Mouse (Mus musculus): ENCODE results near the gene Abcc8. TPM values are rescaled to one million over a fixed set of nuclear protein-coding genes. Genes with fewer than 3 reads are reported as not detected.
A peak's percentile ranks its signal among the peaks of the same experiment; 100 is the strongest.

Gene Abcc8
- total RNA-seq, 2 experiments from 2014 or later = 0.78 to 1.7 TPM

DNA sequence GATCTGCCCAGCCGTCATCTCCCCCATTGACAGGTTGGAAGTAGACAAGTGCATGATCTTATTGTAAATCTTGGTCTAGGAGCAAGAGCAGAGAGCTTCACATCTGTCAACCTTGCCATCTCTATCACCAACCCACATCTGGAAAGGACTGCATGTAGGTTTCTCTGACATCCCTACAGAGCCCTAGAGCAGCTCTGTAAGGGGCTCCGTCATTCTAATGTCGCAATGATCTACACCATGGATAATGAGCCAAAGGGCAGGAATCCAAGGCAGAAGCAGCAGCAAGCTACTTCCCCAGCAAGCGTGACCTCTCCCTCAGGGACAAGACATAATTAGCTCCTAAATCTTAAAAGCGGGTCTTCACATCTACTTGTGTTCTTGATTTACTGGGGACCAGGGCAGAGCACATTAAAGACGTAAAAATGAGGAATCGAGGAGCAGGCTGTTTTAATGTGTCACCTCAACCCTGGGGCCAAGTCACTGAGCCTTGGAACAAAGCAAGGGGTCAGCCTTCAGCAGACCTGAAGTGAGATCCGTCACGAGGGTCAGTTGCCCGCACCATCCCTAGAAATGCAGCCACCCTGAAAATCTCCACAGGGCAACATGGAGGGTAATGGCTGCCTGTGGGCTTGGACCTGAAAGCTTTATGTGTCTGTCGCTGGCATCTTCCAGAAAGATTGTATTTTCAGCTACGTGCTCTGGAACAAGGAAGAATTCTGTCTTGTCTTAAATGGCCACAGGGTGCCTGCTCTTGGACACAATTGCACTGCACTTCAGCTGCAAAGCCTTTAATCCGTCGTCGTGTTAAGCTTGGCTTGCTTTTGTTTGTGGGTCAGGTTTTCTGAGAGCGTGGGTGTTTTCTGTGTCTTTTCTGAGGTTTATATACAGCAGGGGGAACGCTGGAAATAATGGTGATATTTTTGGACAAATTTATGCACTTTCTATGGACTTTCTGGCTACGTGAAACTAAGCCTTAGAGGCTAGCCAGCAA is 25.0 kb downstream of the Abcc8 start:
- DNase-seq = no peak

- no peak for DNase-seq
These were observed 26.9 kb downstream of the Abcc8 start for GRCm38 (mm10) chr7:46152819-46153351.

DNA sequence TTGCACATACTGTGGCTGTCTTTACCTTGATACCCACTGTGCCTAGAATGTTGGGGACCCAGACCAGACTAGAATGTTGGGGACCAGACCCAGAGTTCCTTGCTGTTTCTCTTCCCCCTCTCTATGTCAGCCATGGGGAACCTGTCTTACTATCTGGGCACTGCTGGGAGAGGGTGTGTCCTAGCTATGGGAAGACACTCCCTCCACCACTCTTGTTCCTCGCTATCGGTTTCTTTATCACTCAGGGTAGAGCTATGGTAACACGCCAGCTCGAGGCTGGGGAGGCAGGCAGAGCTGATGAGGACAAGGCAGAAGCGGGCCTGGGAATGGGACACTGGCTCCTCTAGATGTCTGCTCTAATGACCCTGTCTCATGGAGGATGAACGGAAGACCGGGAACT is 32.4 kb downstream of the Abcc8 start:
- no peak for DNase-seq

- no peak for DNase-seq
These were observed 33.0 kb downstream of the Abcc8 start for GRCm38 (mm10) chr7:46146675-46147308.

DNA sequence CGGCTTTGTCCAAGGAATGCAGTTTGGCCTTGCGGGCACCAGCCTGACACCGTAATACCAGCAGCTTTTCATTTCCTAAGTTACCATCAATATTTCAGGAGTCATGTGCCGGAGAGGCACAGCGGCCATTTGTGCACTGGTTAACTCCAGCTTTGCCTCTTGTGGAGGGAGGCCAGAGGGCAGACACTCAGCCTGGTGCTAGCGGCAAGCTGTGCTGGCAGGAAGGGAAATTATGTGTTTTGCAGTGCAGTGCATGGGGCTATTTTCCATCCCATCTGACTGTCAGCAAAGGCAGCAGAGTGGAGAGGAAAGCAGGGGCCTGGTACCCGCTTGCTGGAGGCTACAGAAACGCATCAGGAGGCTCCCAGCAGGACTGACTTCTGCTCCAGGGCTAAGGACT is 35.8 kb downstream of the Abcc8 start:
- no peak for DNase-seq

- no peak for DNase-seq
These were observed 41.4 kb downstream of the Abcc8 start for GRCm38 (mm10) chr7:46138329-46138930.

DNA sequence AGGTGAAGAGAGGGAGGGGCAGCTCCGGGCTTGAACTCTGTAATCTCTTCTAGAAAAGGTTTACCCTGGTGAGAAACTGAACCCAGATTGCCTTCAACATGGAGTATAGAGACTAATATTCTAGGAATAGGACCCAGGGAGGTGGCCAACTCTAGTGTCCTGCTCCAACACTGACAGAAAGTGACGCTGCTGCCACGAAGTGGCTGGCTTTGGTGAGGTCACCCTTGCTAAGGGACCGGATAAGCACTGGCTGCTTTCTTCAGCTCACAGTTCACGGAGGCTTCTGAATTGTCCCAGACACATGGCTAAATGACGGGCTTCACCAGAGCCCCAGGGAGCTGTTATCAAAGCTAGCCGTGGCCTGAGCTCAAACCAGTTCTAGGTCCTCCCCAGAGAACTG is 46.0 kb downstream of the Abcc8 start:
- DNase-seq = no peak

- no peak for DNase-seq
These were observed 47.6 kb downstream of the Abcc8 start for GRCm38 (mm10) chr7:46132229-46132628.

GRCm38 (mm10) chr7:46131806-46132205 is 48.0 kb downstream of the Abcc8 start:
- DNase-seq = no peak

GRCm38 (mm10) chr7:46131266-46131665 is 48.6 kb downstream of the Abcc8 start:
- DNase-seq = peak; percentile 24

DNA sequence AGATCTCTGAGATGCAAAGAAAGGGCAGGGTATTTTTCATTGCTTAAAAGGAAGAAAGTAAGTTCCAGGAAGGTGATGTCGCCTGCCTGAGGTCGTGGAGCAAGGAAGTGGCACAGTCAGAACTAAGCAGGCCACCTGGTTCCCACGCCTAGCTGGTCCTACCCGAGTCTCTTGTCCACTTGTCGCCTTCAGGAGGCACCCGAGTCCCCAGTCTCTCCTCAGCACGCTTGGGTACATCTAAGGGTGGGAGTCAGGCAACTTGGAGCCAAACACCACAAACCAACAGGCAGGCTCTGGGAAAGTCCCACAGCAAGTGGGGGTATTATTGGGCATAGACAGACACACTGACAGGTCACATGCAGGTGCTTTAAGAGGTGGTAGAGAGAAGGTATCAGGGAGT is 49.1 kb downstream of the Abcc8 start:
- DNase-seq = no peak

DNA sequence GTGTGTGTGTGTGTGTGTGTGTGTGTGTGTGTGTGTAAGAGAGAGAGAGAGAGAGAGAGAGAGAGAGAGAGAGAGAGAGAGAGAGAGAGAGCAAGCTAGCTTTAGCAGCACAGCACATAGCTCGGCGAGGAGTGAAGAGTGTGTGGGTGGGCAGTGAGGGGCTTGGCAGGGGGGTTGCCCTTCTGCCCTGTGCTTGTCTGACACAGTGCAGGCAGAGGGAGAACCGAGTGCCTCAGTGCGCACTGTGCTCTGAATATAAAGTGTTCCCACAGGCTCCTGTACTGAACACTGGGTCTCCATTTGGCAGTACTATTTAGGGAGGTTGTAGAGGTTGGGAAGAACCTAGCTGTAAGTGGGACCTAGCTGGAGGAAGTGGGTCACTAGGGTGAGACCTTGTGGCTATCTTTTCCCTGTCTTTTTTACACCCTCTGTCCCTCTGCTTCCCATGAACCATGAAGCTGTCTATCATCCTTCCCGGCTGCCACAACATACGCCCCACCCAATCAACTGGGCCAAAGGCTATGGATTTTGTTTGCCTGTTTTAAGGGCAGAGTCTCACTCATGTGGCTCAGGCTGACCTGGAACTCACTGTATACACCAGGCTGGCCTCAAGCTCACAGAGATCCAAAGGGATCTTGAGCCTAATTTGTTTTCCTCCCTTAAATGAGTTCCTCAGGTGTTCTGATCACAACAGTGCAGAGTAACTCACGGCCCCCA is 50.2 kb downstream of the Abcc8 start:
- no peak for DNase-seq

DNA sequence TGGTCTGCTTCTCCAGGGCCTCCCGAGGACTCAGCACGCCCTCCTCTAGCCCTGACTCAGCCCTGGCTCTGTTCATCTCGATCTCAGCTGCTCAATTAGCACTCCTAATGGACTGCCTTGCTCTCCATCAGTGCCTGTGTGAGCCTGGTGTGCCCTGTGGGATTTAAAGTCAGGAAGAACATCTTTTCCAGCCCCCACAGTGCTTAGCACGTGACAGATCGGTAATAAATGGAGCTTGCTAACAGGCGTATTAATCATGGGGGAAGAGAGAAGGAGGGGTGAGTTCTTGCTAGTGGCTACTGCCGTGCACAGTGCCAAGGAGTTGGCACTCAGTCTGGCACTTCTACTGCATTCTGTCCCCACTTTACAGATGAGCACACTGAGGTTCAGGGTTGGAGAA is 51.6 kb downstream of the Abcc8 start:
- no peak for DNase-seq

- no peak for DNase-seq
These were observed 54.5 kb downstream of the Abcc8 start for GRCm38 (mm10) chr7:46125340-46125739.

- no peak for DNase-seq
These were observed 55.4 kb downstream of the Abcc8 start for GRCm38 (mm10) chr7:46124460-46124859.

DNA sequence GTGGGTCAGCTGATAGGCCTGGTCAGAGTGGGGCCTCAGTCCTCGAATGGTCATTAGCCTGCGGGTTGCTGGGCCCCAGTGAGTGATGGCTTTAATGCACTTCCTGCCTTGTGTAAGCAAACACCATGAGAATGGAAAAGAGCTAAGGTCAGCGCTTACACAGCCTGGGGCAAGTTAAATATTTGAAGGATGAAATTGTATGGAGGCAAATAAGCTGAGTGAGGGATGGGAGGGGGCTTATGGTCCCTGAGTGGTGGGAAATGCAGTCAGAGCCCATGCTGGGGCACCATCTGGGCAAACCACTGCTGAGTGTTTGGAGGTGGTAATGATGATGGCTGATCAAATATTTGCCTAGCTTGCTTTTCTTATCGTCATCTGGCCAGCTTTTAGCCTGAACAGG is 56.9 kb downstream of the Abcc8 start:
- no peak for DNase-seq

DNA sequence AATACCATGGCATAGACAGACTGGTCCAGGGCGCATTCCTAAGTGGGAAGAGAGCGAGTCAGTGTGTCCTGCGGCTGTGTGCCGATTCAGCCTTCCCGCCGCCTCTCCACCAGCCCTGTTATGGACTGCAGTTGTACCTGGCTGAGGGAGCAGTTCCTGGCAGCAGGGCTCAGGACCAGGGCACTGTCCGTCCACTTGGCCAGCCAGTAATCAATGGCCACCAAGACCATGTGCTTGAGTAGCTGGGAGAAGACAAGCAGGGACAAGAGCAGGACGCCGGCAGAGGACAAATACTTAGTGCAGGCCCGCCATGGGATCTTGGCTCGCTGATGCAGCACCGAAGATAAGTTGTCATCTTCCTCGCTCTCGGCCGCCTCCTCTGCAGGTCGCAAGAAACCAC is 62.8 kb downstream of the Abcc8 start:
- DNase-seq = no peak

- no peak for DNase-seq
These were observed 63.7 kb downstream of the Abcc8 start for GRCm38 (mm10) chr7:46116118-46116581.

- DNase-seq = no peak
These were observed 66.4 kb downstream of the Abcc8 start for GRCm38 (mm10) chr7:46113435-46113834.

- no peak for DNase-seq
These were observed 67.9 kb downstream of the Abcc8 start for GRCm38 (mm10) chr7:46111938-46112337.

DNA sequence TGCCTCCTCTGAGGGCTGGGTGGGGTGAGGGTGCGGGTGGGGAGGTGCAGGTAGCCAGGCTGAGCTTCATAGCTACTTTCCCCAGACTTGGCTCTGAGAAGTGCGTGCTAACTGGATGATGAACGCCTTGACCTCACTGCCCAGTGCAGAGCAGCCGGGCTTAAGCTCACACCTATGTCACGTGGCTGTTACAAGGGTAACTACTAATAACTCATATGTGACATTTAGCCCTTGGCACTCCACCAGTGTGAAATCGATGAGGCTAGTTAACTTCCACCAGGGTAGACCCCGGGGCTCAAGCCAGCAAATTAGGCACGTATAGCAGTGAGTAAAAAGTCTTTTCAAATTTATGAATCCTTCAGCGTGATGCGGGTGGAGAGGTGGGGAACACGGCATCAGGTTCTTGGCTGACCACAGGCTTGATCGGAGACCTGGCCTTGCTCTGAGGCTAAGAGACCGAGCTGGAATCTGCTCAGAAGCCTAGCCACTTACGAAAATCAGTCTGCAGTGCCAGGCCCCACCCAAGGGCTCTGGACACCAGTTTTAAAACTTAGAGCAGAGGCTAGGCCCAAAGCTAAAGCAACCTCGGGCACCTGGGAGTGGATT is 68.5 kb downstream of the Abcc8 start:
- DNase-seq = peak; percentile 37

DNA sequence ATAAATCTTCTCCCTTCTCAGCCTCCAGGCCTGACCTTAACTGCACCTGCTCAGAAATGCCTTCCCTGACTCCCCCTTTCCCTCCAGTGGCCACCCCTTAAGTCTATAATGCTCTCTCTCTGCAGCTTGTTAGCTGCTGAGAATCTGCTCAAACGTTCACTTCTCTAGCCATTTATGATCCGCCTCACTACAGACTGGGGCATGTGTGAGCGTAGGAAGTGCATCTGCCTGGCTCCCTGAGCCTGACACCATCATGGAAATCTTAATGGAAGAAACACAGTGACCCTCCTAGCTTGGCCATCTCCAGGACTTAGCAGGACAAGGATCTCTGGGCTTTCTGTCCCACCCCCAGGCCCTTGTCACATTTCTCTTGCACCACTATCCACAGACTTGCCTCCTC is 69.8 kb downstream of the Abcc8 start:
- no peak for DNase-seq
